Mouse (Mus musculus): ENCODE results near the gene Zdhhc14.

GRCm38 (mm10) chr17:5765746-5766145 is 273.4 kb downstream of the Zdhhc14 start:
- TF ChIP-seq EP300 (optimal IDR thresholded peaks at IDR 0.05) (no peak), CTCF (IDR thresholded peaks at IDR 0.05; ENCODE audit: low read depth) (no peak)
